Mouse (Mus musculus) left cerebral cortex, adult 9 months (tissue): Measurements from ENCODE around the gene Slc25a10.

Experiments used
- DNase-seq, 2 experiments: peaks; one replicate each; pipeline ENCODE4 v3.0.0; 2022; ENCODE audit warnings: low spot score in 2 of 2

The Slc25a10 gene

DNA sequence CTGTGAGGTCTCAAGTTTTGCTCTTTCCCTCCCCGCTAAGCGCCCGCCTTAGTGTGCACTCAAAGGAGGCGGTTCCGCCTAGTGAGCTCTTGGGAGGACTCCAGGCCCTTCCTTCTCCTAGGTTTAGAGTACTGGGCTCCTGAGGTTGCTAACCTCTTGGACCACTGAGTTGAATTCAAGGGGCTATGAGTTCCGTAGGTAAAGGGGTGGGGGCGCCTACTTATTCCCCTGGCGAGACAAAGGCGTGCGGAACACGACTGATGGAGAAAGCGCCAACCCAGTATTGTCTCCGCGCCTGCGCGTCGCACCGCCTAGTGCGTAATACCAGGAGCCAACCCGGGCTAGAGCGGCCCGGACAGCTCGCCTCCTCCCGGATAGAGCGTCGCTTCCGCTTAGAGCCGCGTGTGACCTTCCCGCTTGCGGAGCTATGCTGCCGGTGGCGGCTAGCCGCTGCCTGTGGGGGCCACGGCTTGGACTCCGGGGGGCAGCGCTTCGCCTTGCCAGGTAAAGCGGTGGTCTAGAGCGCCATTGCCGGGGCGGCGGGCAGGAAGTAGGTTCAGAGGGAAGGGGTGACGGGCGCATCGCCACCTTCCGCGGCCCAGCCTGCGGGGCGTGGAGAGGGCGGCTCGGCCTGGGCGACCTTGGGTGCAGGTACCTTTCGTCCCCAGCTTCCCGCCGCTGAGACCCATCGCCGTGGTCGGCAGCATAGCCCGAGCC is 7.2 kb upstream of the Slc25a10 start, which contains the start of gene Mrpl12:
TSS of gene Mrpl12 (plus strand) at position 349 of the 717 bp plus-strand sequence.
- DNase-seq: peak; percentile 76 to 86

DNA sequence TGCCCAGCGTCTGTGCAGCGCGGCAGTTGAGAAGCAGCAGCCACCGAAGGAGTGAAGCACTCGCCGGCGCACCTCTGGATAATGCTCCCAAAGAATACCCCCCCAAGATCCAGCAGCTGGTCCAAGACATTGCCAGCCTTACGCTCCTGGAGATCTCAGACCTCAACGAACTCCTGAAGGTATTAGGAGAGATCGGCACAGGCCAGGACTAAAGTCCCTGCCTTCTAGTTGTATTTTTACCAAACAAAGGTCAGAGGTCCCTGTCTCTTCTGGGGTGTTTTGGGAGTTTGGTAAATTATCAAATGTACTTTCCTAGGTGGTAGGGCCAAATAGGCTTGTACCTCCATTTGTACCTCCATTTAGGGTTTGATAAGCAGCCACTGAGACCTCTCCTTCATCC is 6.4 kb upstream of the Slc25a10 start:
- DNase-seq: no peak

DNA sequence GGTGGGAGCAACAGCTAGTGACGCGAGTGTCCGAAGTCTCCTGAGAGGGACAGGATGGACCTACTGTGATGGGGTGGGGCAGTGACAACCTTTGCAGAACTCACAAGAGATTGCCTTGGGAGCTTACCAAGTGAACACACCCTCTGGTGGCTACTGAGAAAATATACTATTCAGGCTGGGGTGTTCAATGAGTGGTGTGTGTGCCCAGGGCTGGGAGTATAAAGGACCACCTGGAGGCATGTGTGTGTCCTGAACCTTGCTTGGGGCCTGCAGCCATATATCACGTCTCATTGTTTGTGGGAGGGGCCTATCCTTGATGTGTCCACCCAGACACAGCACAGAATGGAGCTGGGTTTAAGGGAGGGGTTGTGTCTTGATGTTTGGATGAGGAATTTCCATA is 3.1 kb upstream of the Slc25a10 start:
- no peak for DNase-seq

DNA sequence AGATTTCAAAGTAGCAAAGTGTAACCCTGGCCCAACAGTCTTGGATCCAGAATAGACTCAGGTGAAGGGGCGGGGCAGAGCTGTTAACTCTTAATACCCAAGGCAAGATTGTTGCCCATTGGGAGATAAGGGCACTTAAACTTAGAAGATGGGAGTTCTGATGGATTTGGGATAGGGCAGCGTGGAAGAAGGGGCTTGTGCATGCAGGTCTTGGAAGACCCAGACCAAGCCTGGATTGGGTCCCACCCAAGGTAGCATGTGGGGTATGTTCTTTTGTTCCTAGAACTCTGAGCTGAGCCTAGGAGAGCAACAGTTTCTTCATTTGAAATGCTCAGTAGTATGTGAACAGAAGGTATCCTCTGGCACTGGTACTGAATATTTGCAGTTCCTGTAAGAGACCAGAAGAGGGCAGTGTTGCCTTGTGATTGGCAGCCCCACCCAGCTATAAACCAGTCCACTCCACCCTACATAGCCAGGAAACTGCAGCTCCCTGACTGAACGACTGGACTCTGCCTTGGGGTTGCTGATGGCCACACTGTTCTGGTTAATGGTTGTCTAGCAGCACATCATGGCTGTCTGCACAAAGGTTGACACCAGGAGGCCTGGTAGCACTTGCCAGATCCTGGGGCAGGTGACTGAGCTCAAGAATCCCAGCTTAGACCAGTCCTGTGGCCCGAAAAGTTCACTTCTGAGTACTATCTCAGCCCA is 2.4 kb upstream of the Slc25a10 start:
- peak; percentile 50 to 72 for DNase-seq

DNA sequence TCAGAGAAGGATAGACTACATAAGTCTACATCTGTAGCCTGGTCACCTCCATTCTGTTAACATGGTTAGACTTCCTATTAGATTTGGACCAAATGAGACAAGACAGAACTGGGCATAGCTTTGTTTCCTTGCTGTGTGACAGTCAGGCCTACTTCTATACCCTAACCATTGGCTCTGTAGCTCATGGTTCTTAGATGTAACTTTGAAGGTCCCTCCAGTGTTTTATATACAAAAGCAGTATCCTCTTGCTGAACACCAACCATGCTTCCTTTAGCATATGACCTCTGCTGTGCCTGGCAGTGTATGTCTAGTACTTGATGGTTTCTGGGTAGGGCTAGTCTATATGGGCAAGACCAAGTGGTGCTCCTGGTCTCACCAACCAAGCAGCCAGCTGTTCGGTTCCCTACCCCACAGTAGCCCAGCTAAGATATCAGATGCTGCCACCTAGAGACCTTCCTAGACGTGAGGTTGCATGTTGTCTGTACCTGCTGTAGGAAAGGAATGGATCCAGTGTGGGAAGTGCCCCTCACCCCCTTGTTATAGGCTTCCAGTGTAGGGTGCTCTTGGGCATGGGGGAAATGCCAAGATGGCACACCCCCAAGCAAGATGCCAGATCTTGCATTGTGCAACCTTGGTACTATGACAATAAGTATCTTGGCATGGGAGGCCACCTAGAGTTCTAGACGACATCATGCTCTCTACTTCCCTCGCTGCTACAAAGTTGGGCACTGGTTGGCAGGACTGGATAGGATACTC is 1.2 kb upstream of the Slc25a10 start:
- no peak for DNase-seq

DNA sequence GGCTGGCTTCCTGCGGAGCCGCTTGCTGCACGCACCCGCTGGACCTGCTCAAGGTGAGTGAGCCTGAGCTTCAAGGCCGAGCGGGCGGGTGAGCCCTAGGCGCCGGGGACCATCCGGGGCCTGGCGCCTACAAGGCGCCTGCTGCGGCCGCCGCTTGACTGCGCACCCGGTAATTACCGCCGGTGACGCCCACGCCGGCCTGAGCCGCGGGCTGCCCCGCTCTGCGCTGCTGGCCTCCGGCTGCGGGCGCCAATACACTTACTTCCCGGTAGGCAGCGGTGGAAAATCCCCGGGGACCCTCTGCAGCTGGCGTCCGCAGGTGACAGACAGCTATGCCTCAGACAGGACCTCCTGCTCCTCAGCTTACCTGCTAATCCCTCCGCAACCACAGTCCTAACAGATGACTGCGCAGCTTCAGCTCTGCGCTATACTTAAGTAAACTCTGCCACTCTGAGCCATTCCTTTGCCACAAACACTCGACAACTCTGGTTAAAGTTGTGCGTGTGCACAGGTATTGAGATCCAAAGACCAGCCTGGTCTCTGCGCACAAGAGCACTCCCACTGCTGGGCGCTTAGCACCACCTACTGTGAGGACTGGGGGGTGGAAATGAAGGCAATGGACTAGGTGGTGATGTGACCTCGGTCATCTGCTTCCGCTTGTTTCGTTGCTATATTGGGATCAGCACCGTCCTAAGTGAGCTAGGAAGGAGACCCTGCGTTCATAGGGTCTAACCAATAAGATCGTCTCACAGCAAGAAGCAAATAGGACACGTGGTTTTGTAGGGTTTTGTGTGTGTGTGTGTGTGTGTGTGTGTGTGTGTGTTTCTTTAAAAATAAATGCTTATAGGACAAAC is 611 bp downstream of the Slc25a10 start:
- DNase-seq: no peak

DNA sequence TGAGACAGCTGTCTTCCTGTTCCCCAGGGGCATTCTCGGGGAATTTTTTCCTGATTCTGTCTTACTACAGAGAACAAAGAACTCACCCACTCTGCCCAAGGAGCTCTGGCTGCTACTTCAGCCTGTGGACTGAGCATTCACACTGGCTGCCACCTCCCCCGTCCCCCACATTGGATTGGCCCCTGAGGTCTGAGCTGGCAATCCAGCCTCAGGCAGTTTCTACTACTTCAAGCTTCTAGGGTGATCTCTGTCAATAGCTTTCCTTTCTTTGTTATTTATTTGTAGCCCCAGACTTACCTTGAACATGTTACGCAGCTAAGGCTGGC is 1.2 kb downstream of the Slc25a10 start:
- no peak for DNase-seq

DNA sequence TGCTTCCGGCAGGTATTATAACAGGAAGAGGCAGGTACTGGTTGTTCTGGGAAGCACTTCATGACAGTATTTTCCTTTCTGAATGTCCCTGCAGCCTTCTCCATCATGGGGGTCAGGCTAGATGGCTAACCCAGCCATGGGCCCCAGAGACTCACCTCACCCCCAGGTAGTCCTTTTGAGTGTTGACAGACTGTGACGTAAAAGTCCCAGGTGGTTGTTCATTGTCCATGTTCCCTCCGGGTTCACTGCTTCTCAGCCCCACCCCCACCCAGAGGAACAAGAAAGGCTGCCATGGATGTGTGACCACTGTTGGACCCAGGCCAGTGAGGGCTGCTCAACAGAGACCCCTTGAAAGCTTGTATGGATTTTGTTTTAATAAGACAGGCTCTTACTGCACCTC is 1.7 kb downstream of the Slc25a10 start:
- DNase-seq: no peak

DNA sequence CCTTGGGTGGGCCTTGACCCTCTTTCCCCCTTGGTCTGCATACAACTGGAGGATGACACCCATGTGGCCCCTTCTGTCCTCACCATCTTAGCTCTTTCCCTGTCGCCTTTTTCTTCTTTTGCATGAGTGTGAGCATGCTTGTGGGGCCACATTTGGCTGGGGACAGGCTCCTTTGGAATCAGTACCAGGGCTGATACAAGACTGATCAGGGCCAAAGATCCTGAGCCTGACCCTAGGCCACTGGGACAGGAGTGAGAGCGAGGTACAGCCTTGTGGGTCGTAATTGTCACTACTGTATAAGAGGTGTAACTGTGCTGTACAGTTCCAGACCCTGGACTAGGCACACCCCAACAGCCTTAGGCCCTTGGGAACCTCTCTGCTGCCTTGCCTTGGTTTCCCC is 2.3 kb downstream of the Slc25a10 start:
- no peak for DNase-seq

DNA sequence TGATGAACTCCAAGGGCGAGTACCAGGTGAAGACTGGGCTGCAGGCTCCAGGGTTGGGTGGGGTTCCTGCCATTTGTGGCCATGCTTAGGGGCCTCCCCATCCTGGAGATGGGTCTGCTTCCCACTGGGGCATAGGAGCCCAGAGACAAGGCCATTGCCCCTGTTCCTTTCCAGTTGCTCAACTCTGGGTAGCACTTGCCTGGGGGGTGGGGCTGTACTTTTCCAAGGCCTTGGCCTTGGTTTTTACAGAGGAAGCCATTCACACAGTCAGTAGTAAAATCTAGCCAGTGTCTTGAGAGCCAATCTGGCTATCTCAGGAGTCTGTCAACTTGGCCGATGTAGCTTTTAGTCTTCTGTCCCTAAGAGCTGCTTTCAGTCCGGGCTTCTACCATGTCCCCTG is 5.8 kb downstream of the Slc25a10 start:
- DNase-seq: no peak

DNA sequence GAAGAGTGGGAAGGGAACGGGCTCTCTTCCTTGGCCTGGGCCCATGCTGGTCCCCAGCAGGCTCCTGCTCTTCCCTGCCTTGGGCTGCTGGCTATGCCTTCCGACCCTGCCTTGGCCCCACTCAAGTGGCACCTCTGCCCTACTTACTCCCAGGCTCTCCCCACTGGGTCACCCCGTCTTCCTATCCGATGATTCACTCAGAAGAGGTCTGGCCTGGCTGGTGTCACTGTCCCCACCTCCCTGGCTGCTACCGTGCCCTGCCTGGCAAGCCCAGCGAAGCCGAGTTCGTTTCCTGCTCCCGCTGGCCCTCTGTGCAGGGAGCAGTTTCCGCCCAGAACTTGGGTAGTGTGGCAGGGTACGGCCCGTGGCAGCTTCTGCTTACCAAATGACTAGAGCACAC is 6.6 kb downstream of the Slc25a10 start:
- no peak for DNase-seq

DNA sequence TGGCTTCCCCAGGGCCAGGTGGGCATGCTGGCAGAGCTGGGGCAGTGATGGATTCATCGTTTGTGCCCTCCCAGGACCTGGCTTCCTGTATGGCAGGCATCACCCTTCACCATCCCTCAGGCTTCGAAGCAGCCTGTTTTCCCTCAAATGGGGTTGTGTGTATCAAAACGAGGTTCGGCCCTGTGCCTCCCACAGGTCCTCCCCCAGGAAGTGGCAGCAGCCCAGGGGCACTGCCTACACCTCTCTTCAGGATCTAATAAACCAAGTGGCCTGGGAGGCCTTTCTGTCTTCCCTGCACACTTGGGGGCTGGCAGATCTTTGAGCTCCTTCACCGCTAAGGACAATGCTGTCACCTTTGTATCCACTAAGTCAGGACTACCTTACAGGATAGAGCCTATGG is 7.3 kb downstream of the Slc25a10 start:
- no peak for DNase-seq

DNA sequence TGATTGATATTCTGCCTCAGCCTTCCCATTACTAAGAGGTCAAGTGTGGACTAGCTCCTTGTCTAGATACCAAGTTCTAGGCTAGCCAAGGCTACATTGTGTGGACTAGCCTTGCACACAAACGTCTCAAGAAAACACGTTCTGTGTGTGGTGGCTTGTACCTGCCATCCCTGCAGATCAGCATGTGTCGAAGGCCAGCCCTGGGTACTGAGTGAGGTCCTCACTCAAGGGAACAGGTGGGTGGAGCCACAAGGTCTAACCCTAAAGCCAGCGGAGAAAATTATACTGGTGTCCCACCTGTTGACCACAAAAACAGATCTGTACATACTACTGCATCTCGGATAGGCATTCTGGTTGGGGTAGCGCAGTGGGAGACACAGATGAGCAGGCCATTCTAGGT is 8.3 kb downstream of the Slc25a10 start:
- no peak for DNase-seq

DNA sequence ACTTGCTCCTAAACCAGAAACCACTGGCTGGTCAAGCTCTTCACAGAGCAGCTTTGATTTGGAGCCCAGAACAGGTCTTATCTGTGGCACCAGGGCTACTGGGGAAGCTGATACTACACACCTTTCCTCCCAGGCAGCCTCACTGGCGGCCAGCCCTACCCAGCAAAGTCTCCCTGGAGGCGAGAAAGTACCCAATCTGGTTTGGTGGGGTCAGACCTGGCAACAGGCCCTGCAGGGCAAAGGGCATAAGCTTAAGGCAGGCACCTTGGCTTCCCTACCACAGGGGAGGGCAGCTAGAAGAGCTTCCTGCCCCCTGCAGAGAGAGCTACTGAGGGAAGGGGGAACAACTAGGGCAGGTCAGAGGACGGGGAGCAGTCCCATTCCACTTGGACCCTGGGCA is 8.7 kb downstream of the Slc25a10 start:
- DNase-seq: no peak

DNA sequence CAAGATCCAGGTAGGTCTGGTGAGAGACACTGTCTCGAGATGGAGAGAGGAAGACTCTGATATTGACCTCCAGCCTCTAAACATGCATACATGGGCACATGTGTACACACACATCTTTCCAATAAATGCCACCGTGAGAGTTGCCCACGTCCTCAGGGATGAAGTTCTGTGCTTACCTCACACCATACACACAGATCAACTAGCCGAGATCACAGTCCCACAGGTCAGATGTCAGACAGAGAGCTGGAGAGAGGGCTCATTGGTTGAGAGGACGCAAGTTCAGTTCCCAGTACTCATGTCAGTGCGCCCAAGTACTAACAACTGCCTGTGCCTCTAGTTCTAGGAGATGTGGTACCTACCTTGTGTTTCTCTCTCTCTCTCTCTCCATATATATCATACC is 9.4 kb downstream of the Slc25a10 start:
- no peak for DNase-seq

DNA sequence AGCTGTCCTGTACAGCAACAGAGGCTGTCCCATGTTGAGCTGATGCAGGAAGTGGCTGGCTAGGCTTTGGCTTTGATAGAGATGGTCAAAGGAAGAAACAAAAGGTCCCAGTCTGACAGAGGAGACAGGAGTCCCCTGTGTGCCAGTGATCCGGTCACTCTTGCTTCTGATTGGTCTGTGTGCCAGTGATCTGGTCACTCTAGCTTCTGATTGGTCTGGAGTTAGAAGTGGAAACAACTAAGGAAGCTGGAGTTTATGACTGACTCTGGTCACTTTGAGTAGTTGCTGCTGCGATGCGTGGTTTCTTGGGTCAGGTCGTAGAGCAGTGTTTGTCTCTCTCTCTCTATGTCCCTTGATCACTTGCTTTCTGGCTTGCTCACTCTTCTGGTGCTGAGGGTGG is 10.1 kb downstream of the Slc25a10 start:
- no peak for DNase-seq

DNA sequence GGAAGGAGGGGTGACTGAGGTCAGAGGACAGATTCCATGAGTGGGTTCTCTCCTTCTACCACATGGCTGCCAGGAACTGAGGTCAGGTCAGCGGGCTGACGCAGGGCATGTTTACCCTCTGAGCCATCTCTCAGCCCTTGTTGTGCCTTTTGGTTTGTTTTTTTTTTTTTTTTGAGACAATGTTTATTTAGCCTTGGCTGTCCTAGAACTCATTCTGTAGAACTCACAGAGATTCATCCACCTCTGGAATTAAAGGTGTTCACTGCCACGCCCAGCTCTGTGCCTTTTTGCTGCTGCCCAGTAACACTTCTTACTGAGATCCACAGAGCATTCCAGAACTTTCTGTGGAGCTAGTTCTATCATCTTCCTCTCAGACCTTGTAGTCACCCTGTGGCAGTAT is 14.0 kb downstream of the Slc25a10 start:
- no peak for DNase-seq

DNA sequence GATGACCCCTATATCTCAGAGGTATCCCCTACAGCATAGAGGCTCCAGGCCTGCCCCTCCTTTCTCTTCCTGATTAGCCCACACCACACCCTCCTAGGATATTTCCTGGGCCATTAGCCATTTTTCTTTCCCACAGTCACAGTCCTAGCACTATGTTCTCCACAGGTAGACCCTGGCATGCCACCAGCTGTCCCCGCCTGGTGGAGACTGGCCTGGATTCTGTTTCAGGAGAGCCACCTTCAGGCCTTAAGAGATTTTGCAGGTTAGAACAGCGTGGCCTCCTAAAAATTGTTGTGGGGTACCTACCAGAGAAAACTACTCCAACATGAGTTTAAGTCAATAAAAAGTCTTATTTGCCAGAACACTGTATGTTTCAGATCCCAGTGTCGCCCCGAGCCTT is 15.3 kb downstream of the Slc25a10 start:
- no peak for DNase-seq

DNA sequence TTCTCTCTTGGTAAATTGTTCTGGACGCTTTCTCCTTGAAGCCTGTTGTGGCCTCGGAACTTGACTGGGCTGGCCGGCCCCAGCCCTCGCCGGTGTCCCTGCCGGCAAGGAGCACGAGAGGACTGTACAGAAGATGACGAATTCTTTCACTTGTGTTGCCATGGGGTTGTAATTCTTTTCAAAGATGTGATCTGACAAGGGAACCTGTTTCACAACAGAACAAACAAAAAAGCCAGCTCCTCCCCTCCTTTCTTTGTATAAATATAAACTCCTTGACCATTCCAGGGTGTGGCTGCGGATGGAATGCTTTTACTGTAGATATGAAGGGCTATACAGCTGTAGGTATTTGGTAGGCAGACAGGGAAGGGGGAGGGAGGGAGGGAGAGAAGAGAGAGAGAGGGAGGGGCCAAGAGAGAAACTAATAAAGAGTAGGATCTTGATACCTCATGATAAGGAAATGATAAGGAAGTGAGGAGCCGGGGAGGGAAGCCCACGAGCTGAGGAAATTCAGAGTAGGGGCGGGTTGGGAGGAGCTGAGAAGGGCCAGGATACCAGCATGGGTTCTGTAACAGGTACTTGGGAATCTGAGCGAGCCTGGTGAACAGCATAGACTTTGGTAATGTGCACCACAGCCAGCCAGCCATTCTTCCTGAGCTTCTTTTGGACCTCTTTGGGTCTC is 16.1 kb downstream of the Slc25a10 start:
- no peak for DNase-seq

DNA sequence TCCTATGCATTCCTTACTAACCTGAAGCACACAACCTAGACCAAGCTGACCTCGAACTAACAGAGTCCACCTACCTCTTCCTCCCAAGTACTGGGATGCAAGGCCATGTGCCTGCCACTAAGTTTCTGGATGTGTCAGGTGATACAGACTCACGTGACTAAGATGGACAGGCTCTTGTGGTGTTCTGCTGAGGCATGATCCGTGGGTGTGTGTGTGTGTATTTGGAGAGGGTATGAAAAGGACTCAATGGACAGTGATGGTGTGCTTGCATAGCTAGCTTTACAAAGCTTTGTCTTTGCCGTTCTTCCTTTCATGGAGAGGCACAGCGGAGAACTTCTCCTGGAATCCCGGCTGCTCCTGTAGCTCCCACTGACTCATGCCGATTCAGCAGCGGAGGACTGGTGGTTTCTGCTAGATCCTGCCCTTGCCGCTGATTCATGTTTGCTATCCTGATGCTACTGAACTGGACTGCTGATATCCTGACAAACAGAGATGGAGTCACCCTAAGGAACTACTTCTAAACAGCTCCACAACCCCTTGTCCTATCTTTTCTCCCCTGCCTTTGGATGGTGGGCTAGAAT is 16.7 kb downstream of the Slc25a10 start:
- no peak for DNase-seq

DNA sequence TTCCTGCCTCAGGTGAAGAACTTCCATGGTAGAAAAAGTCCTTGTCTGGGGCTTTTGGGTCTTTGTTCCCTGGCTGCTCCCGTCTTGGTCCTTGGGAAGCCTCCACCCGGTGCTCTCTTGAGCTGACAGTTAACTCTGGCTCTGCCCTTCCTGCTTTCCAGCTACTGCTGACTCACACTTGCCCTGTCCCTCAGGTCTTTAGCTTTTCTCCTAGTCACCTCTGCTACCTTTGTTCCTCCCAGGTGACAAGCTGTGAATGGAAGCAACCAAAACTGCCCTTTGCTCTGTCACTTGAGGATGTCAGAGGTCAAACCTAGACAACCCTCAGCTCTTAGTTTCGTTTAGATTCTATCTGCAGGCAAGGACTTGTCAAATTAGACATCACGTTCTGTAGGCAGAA is 18.3 kb downstream of the Slc25a10 start:
- no peak for DNase-seq
